Mouse (Mus musculus): ENCODE measurements around the gene Fbxl17. TPM values are rescaled to one million over a fixed set of nuclear protein-coding genes. Genes with fewer than 3 reads are reported as not detected.

Fbxl17 gene
- total RNA-seq, 2 experiments from 2014 or later = 39.8 to 43.7 TPM

GRCm38 (mm10) chr17:63075091-63076036 is 424.5 kb downstream of the Fbxl17 start:
- intact Hi-C loops (cut with DNase I) = no loop called here
- no peak for DNase-seq

GRCm38 (mm10) chr17:63073342-63073741 is 426.5 kb downstream of the Fbxl17 start:
- intact Hi-C loops (cut with DNase I) = no loop called here
- no peak for DNase-seq

GRCm38 (mm10) chr17:63071134-63071923 is 428.5 kb downstream of the Fbxl17 start:
- intact Hi-C loops (cut with DNase I) = no loop called here
- DNase-seq = no peak

- intact Hi-C loops (cut with DNase I) = no loop called here
- no peak for DNase-seq
Observed at GRCm38 (mm10) chr17:63070161-63070761, 429.6 kb downstream of the Fbxl17 start.

- intact Hi-C loops (cut with DNase I) = no loop called here
- DNase-seq = no peak
Observed at GRCm38 (mm10) chr17:63062785-63063184, 437.0 kb downstream of the Fbxl17 start.

- intact Hi-C loops (cut with DNase I) = no loop called here
- no peak for DNase-seq
Observed at GRCm38 (mm10) chr17:63061786-63062185, 438.0 kb downstream of the Fbxl17 start.

GRCm38 (mm10) chr17:63060814-63061213 is 439.0 kb downstream of the Fbxl17 start:
- DNase-seq = no peak
- intact Hi-C loops (cut with DNase I) = no loop called here

- DNase-seq = no peak
- intact Hi-C loops (cut with DNase I) = no loop called here
Observed at GRCm38 (mm10) chr17:63057740-63058388, 442.0 kb downstream of the Fbxl17 start.

- no peak for DNase-seq
- intact Hi-C loops (cut with DNase I) = no loop called here
Observed at GRCm38 (mm10) chr17:63056976-63057375, 442.8 kb downstream of the Fbxl17 start.

GRCm38 (mm10) chr17:63053311-63053710 is 446.5 kb downstream of the Fbxl17 start:
- no peak for DNase-seq
- intact Hi-C loops (cut with DNase I) = no loop called here

- DNase-seq = no peak
- intact Hi-C loops (cut with DNase I) = no loop called here
Observed at GRCm38 (mm10) chr17:63046401-63046800, 453.4 kb downstream of the Fbxl17 start.

GRCm38 (mm10) chr17:63045297-63045696 is 454.5 kb downstream of the Fbxl17 start:
- no peak for DNase-seq
- intact Hi-C loops (cut with DNase I) = no loop called here

- DNase-seq = no peak
- intact Hi-C loops (cut with DNase I) = no loop called here
Observed at GRCm38 (mm10) chr17:63043046-63043675, 456.7 kb downstream of the Fbxl17 start.

- intact Hi-C loops (cut with DNase I) = no loop called here
- DNase-seq = no peak
Observed at GRCm38 (mm10) chr17:63037562-63037961, 462.3 kb downstream of the Fbxl17 start.

GRCm38 (mm10) chr17:63033141-63033540 is 466.7 kb downstream of the Fbxl17 start:
- intact Hi-C loops (cut with DNase I) = no loop called here
- no peak for DNase-seq

- no peak for DNase-seq
- intact Hi-C loops (cut with DNase I) = no loop called here
Observed at GRCm38 (mm10) chr17:63029105-63029504, 470.7 kb downstream of the Fbxl17 start.

- no peak for DNase-seq
- intact Hi-C loops (cut with DNase I) = no loop called here
Observed at GRCm38 (mm10) chr17:63025238-63025637, 474.6 kb downstream of the Fbxl17 start.

GRCm38 (mm10) chr17:63017605-63018167 is 482.1 kb downstream of the Fbxl17 start:
- intact Hi-C loops (cut with DNase I) = no loop called here
- DNase-seq = no peak

GRCm38 (mm10) chr17:63012571-63012923 is 487.3 kb downstream of the Fbxl17 start:
- intact Hi-C loops (cut with DNase I) = no loop called here
- no peak for DNase-seq

Data from gastrocnemius, postnatal 36 days (tissue).